Mouse (Mus musculus): ENCODE measurements at regions not wholly inside any gene's neighbourhood (a gene's known extent, or its start where the extent isn't known, plus 50 kb on each side); places are given as distances from the start of the nearest gene placed in this dataset.

- in situ Hi-C loops (cut with MboI, MseI) = no loop called here
These were observed 276.1 kb upstream of the Epha4 start for GRCm38 (mm10) chr1:77790974-77791373.

GRCm38 (mm10) chr1:77754326-77754725, 239.4 kb upstream of the Epha4 start:
- in situ Hi-C loops (cut with MboI, MseI) = no loop called here

- in situ Hi-C loops (cut with MboI, MseI) = no loop called here
These were observed 233.9 kb upstream of the Epha4 start for GRCm38 (mm10) chr1:77748483-77749465.

GRCm38 (mm10) chr1:77732099-77732498, 217.2 kb upstream of the Epha4 start:
- in situ Hi-C loops (cut with MboI, MseI) = no loop called here

GRCm38 (mm10) chr1:77727561-77727960, 212.7 kb upstream of the Epha4 start:
- in situ Hi-C loops (cut with MboI, MseI) = no loop called here

- in situ Hi-C loops (cut with MboI, MseI) = no loop called here
These were observed 208.4 kb upstream of the Epha4 start for GRCm38 (mm10) chr1:77723246-77723645.

- in situ Hi-C loops (cut with MboI, MseI) = no loop called here
These were observed 206.0 kb upstream of the Epha4 start for GRCm38 (mm10) chr1:77720859-77721258.

- in situ Hi-C loops (cut with MboI, MseI) = no loop called here
These were observed 198.1 kb upstream of the Epha4 start for GRCm38 (mm10) chr1:77713001-77713400.

- in situ Hi-C loops (cut with MboI, MseI) = no loop called here
These were observed 193.5 kb upstream of the Epha4 start for GRCm38 (mm10) chr1:77708202-77709020.

- in situ Hi-C loops (cut with MboI, MseI) = no loop called here
These were observed 180.5 kb upstream of the Epha4 start for GRCm38 (mm10) chr1:77695228-77696018.

GRCm38 (mm10) chr1:77663345-77663744, 148.5 kb upstream of the Epha4 start:
- in situ Hi-C loops (cut with MboI, MseI) = no loop called here

GRCm38 (mm10) chr1:77660436-77660835, 145.5 kb upstream of the Epha4 start:
- in situ Hi-C loops (cut with MboI, MseI) = no loop called here

GRCm38 (mm10) chr1:77637025-77637424, 122.1 kb upstream of the Epha4 start:
- in situ Hi-C loops (cut with MboI, MseI) = no loop called here

- in situ Hi-C loops (cut with MboI, MseI) = no loop called here
These were observed 114.8 kb upstream of the Epha4 start for GRCm38 (mm10) chr1:77629496-77630281.

- in situ Hi-C loops (cut with MboI, MseI) = no loop called here
These were observed 114.0 kb upstream of the Epha4 start for GRCm38 (mm10) chr1:77628861-77629260.

GRCm38 (mm10) chr1:77617490-77617889, 102.6 kb upstream of the Epha4 start:
- in situ Hi-C loops (cut with MboI, MseI) = no loop called here

- in situ Hi-C loops (cut with MboI, MseI) = no loop called here
These were observed 85.6 kb upstream of the Epha4 start for GRCm38 (mm10) chr1:77600509-77600908.

GRCm38 (mm10) chr1:77592649-77593048, 77.8 kb upstream of the Epha4 start:
- in situ Hi-C loops (cut with MboI, MseI) = no loop called here

GRCm38 (mm10) chr1:77592248-77592647, 77.4 kb upstream of the Epha4 start:
- in situ Hi-C loops (cut with MboI, MseI) = no loop called here

- in situ Hi-C loops (cut with MboI, MseI) = no loop called here
These were observed 74.5 kb upstream of the Epha4 start for GRCm38 (mm10) chr1:77589423-77589822.

GRCm38 (mm10) chr1:77585520-77585919, 70.6 kb upstream of the Epha4 start:
- in situ Hi-C loops (cut with MboI, MseI) = no loop called here
